Mouse (Mus musculus) embryonic facial prominence, embryonic 14.5 days (tissue): ENCODE data around the gene Pnn. TPM values are rescaled to one million over a fixed set of nuclear protein-coding genes. Genes with fewer than 3 reads are reported as not detected.

ENCODE experiments used
- ATAC-seq: fragments of 200-750 bp; cut with Nextera tagmentation; 2 replicates; pipeline ENCODE4 v1.8.0; 2017; ENCODE audit warnings: low read depth, moderate number of reproducible peaks, moderate TSS enrichment
- DNase-seq: peaks from one replicate; pipeline ENCODE4 v3.0.0-alpha.2; 2015; ENCODE audit warnings: low spot score
- H3K27ac ChIP-seq: fragments of 300-500 bp; sonication (generic); replicated peaks from 2 replicates; pipeline ENCODE4 v1.5.1; 2014; ENCODE audit warnings: low read depth, mild to moderate bottlenecking, low read length, moderate library complexity
- H3K27me3 ChIP-seq: fragments of 300-500 bp; sonication (generic); replicated peaks from 2 replicates; pipeline ENCODE4 v1.6.1; 2014; ENCODE audit warnings: low read length; ENCODE audit not compliant: control insufficient read depth, insufficient read depth
- H3K36me3 ChIP-seq: fragments of 300-500 bp; sonication (generic); 2 replicates; pipeline ENCODE4 v1.6.1; 2014; ENCODE audit warnings: low read length, mixed read lengths; ENCODE audit not compliant: control insufficient read depth, insufficient read depth
- H3K4me1 ChIP-seq: fragments of 300-500 bp; sonication (generic); 2 replicates; pipeline ENCODE4 v1.6.1; 2014; ENCODE audit warnings: antibody characterized with exemption, low read length; ENCODE audit not compliant: control insufficient read depth, insufficient read depth
- H3K4me2 ChIP-seq: fragments of 300-500 bp; sonication (generic); 2 replicates; pipeline ENCODE4 v1.6.1; 2014; ENCODE audit warnings: low read depth, mild to moderate bottlenecking, low read length, moderate library complexity, mixed read lengths
- H3K4me3 ChIP-seq: fragments of 300-500 bp; sonication (generic); 2 replicates; pipeline ENCODE4 v1.5.1; 2014; ENCODE audit warnings: low read depth, mild to moderate bottlenecking, low read length
- H3K9ac ChIP-seq: fragments of 300-500 bp; sonication (generic); 2 replicates; pipeline ENCODE4 v1.6.1; 2014; ENCODE audit warnings: low read depth, mild to moderate bottlenecking, low read length, moderate library complexity, mixed read lengths
- H3K9me3 ChIP-seq: fragments of 300-500 bp; sonication (generic); 2 replicates; pipeline ENCODE4 v1.6.1; 2016; ENCODE audit warnings: low read length; ENCODE audit not compliant: control insufficient read depth
- WGBS: fragments of 180-500 bp; shearing (Covaris S2); extraction: QIAGEN DNeasy Blood & Tissue Kit; methylation state at CpG from one replicate; pipeline ENCODE4 v1.1.7; 2014; 5-methylcytosine and 5-hydroxymethylcytosine counted together
- polyA plus RNA-seq: library from polyadenylated mRNA; unstranded; fragments of >200 nt; fragmentation: Nextera tagmentation; extraction: Ambion mirVana; gene quantifications from 2 replicates; pipeline ENCODE4 v1.2.1, GENCODE M21; 2014

Pnn gene
- 73.4 and 73.5 TPM in 2 replicates for polyA plus RNA-seq

GRCm38 (mm10) chr12:59066448-59067077, at the start of gene Pnn:
Gene Pnn (plus strand): TSS chr12:59066884.
- peak within 1 kb of the TSS; percentile 93 for H3K4me3 ChIP-seq
- WGBS = under 1% methylated on average over 38 of the region's 43 CpGs
- peak within 1 kb of the TSS; percentile 98 for H3K9ac ChIP-seq
- ATAC-seq = peak; percentile 100
- H3K27me3 ChIP-seq = no peaks in the 10 kb centered on the region; the same call in 1 of the 2 replicates
- H3K4me2 ChIP-seq = peak within 1 kb of the TSS; percentile 76
- H3K4me1 ChIP-seq = no peaks in the 10 kb centered on the region
- peak; percentile 99 for DNase-seq
- peaks cover 36% of the 10 kb centered on the region for H3K36me3 ChIP-seq
- H3K27ac ChIP-seq = peak within 1 kb of the TSS; percentile 91
- no peaks in the 10 kb centered on the region for H3K9me3 ChIP-seq

GRCm38 (mm10) chr12:59017970-59018369, 48.7 kb upstream of the Pnn start:
- no peak for DNase-seq
- peaks cover 50% of the 10 kb centered on the region for H3K36me3 ChIP-seq

GRCm38 (mm10) chr12:59019891-59020290, 46.8 kb upstream of the Pnn start:
- Histone ChIP-seq H3K36me3 (peaks cover 66% of the 10 kb centered on the region), H3K9ac (no peak overlapping the region), H3K27ac (no peak overlapping the region), H3K9me3 (no peaks in the 10 kb centered on the region), H3K27me3 (no peaks in the 10 kb centered on the region), H3K4me1 (no peaks in the 10 kb centered on the region), H3K4me3 (no peak overlapping the region), H3K4me2 (no peak overlapping the region)
- ATAC-seq (no peak), DNase-seq (no peak)
- 90% methylated on average over 2 of the region's 2 CpGs for WGBS

More at GRCm38 (mm10) chr12:59017970-59018369, 48.7 kb upstream of the Pnn start:
- no peak overlapping the region for H3K27ac ChIP-seq
- no peaks in the 10 kb centered on the region for H3K9me3 ChIP-seq
- no peak overlapping the region for H3K4me3 ChIP-seq
- no peaks in the 10 kb centered on the region for H3K27me3 ChIP-seq
- no peak overlapping the region for H3K9ac ChIP-seq
- ATAC-seq = no peak
- WGBS = 58% methylated on average over 8 of the region's 8 CpGs
- H3K4me1 ChIP-seq = no peaks in the 10 kb centered on the region
- H3K4me2 ChIP-seq = no peak overlapping the region

- no peaks in the 10 kb centered on the region for H3K9me3 ChIP-seq
- WGBS = 95% methylated on average over 4 of the region's 4 CpGs
- no peaks in the 10 kb centered on the region for H3K27me3 ChIP-seq
- no peak overlapping the region for H3K9ac ChIP-seq
- no peak overlapping the region for H3K4me3 ChIP-seq
- no peak overlapping the region for H3K4me2 ChIP-seq
- H3K27ac ChIP-seq = no peak overlapping the region
- ATAC-seq (no peak), DNase-seq (no peak)
- H3K36me3 ChIP-seq = peaks cover 79% of the 10 kb centered on the region
- H3K4me1 ChIP-seq = no peaks in the 10 kb centered on the region
Observed at GRCm38 (mm10) chr12:59021306-59021705, 45.4 kb upstream of the Pnn start.

GRCm38 (mm10) chr12:59032101-59032500, 34.6 kb upstream of the Pnn start:
- ATAC-seq = no peak
- Histone ChIP-seq H3K9ac (no peak overlapping the region), H3K27ac (no peak overlapping the region), H3K4me1 (no peaks in the 10 kb centered on the region), H3K9me3 (no peaks in the 10 kb centered on the region), H3K4me3 (no peak overlapping the region), H3K4me2 (no peak overlapping the region), H3K36me3 (peaks cover 25% of the 10 kb centered on the region), H3K27me3 (no peaks in the 10 kb centered on the region)
- DNase-seq = no peak
- WGBS = 59% methylated on average over 5 of the region's 5 CpGs

- Histone ChIP-seq H3K4me3 (no peak overlapping the region), H3K4me1 (no peaks in the 10 kb centered on the region), H3K9me3 (no peaks in the 10 kb centered on the region), H3K4me2 (peak overlapping the region; percentile 27; the same call in 1 of the 2 replicates), H3K9ac (no peak overlapping the region), H3K27ac (peak overlapping the region; percentile 65; the same call in 1 of the 2 replicates), H3K36me3 (peaks cover 25% of the 10 kb centered on the region), H3K27me3 (no peaks in the 10 kb centered on the region)
- DNase-seq = no peak
- no peak for ATAC-seq
- WGBS = 69% methylated on average over 10 of the region's 10 CpGs
Observed at GRCm38 (mm10) chr12:59039162-59039970, 27.3 kb upstream of the Pnn start.

GRCm38 (mm10) chr12:59039971-59040844, 26.5 kb upstream of the Pnn start:
- DNase-seq = peak; percentile 84
- WGBS = 6% methylated on average over 23 of the region's 23 CpGs
- 0 out of 2 replicates have a peak overlapping the region, but pooled peaks have one; percentile 3 for H3K4me3 ChIP-seq
- H3K27me3 ChIP-seq = no peaks in the 10 kb centered on the region
- no peaks in the 10 kb centered on the region for H3K9me3 ChIP-seq
- H3K4me1 ChIP-seq = no peaks in the 10 kb centered on the region
- peaks cover 34% of the 10 kb centered on the region for H3K36me3 ChIP-seq
- peak overlapping the region; percentile 65 for H3K27ac ChIP-seq
- peak overlapping the region; percentile 27 for H3K4me2 ChIP-seq
- ATAC-seq = peak; percentile 80
- no peak overlapping the region for H3K9ac ChIP-seq

- 29% methylated on average over 7 of the region's 7 CpGs for WGBS
- no peaks in the 10 kb centered on the region for H3K4me1 ChIP-seq
- ATAC-seq (peak; percentile 58; the same call in 1 of the 2 replicates), DNase-seq (no peak)
- no peak overlapping the region; the same call in 1 of the 2 replicates for H3K27ac ChIP-seq
- no peak overlapping the region for H3K4me2 ChIP-seq
- H3K36me3 ChIP-seq = peaks cover 40% of the 10 kb centered on the region
- H3K4me3 ChIP-seq = no peak overlapping the region
- H3K9ac ChIP-seq = no peak overlapping the region
- H3K27me3 ChIP-seq = no peaks in the 10 kb centered on the region
- no peaks in the 10 kb centered on the region for H3K9me3 ChIP-seq
Observed at GRCm38 (mm10) chr12:59040851-59041250, 25.8 kb upstream of the Pnn start.
